In the genomic region with DNA sequence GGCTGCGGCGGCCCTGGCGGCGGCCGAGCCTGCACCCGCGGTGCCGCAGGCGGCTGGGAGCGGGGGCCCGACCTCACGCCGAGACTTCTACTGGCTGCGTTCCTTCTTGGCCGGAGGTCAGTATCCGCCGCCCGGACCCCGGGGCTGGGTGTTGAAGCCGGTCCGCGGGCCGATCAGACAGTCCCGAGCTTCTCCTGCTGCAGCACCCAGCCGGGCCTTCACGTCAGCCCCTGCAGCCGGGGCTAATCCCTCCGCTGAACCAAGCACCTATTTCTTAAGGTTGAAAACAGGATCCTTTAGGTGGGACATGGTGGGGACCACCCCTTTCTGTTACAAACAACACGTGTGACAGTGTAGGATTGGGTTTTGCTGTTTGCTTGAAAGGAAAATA, we compare ENCODE assay signal across 8 mouse cellular contexts. TPM values are rescaled to one million over a fixed set of nuclear protein-coding genes. Genes with fewer than 3 reads are reported as not detected.
DNase-seq lines count a peak whose midpoint lies in the region; ATAC-seq and TF ChIP-seq lines count a peak whose summit lies in the region.

No protein-coding gene starts in this region.

- H3K4me1 ChIP-seq in embryonic facial prominence, embryonic 11.5 days (ENCODE audit: control insufficient read depth, insufficient read depth, low read length): no peaks in the 10 kb centered on the region

- peak overlapping the region; percentile 87 for H3K4me3 ChIP-seq in layer of hippocampus, adult 2 months
- H3K4me3 ChIP-seq in embryonic facial prominence, embryonic 11.5 days (ENCODE audit: low read depth, low read length): peak overlapping the region; percentile 97
- peak overlapping the region; percentile 54 for H3K4me3 ChIP-seq in myocyte

- H3K9ac ChIP-seq in embryonic facial prominence, embryonic 11.5 days (replicated peaks; ENCODE audit: low read length): peak overlapping the region; percentile 86

- TF ChIP-seq POLR2A in myocyte (IDR thresholded peaks at IDR 0.05; ENCODE audit: insufficient read length, low read depth): no peak

- H3K27ac ChIP-seq in layer of hippocampus, adult 2 months: peak overlapping the region; percentile 97
- H3K27ac ChIP-seq in embryonic facial prominence, embryonic 11.5 days (replicated peaks; ENCODE audit: low read depth, low read length): 0 out of 2 replicates have a peak overlapping the region, but pooled peaks have one; percentile 41

- ATAC-seq in embryonic facial prominence, embryonic 11.5 days (replicated peaks; ENCODE audit: insufficient number of reproducible peaks, low FRiP score, low TSS enrichment, low read depth): peak; percentile 50
- peak; percentile 30 for ATAC-seq in inflammation-experienced regulatory T-cells, adult 6 months
- no peak; the same call in 1 of the 2 replicates for ATAC-seq in erythroid progenitor cell, adult 5-6 weeks (replicated peaks; ENCODE audit: low FRiP score, poor library complexity, severe bottlenecking)

- peak overlapping the region; percentile 80 for H3K4me2 ChIP-seq in embryonic facial prominence, embryonic 11.5 days (ENCODE audit: low read depth, low read length)
- peak overlapping the region; percentile 77 for H3K4me2 ChIP-seq in myocyte (ENCODE audit: low read depth)

- H3K79me2 ChIP-seq in myocyte (ENCODE audit: control insufficient read depth, insufficient read depth): peaks cover 12% of the 10 kb centered on the region

- no peaks in the 10 kb centered on the region for H3K36me3 ChIP-seq in embryonic facial prominence, embryonic 11.5 days (replicated peaks; ENCODE audit: control insufficient read depth, insufficient read depth, low read depth, low read length)
- H3K36me3 ChIP-seq in myocyte (ENCODE audit: control insufficient read depth, insufficient read depth): no peaks in the 10 kb centered on the region

- DNase-seq in layer of hippocampus, adult 2 months (ENCODE audit: low spot score in 2 of 2): no peak
- no peak for DNase-seq in layer of hippocampus, postnatal 14 days (ENCODE audit: low spot score in 2 of 2)
- no peak for DNase-seq in embryonic facial prominence, embryonic 11.5 days (ENCODE audit: low spot score)
- no peak for DNase-seq in gastrocnemius, postnatal 14 days
- DNase-seq in kidney, adult 9 months: no peak

- under 1% methylated on average over 29 of the region's 29 CpGs for WGBS in embryonic facial prominence, embryonic 11.5 days

- no peaks in the 10 kb centered on the region for H3K9me3 ChIP-seq in embryonic facial prominence, embryonic 11.5 days (replicated peaks; ENCODE audit: control insufficient read depth, low read length)

- no peak for TF ChIP-seq CTCF in layer of hippocampus, adult 2 months (conservative IDR thresholded peaks at IDR 0.05)

- H3K27me3 ChIP-seq in embryonic facial prominence, embryonic 11.5 days (ENCODE audit: control insufficient read depth, insufficient read depth, low read length): no peaks in the 10 kb centered on the region
- no peaks in the 10 kb centered on the region for H3K27me3 ChIP-seq in myocyte (ENCODE audit: control insufficient read depth, insufficient read depth, insufficient read length)

- H3ac ChIP-seq in myocyte (ENCODE audit: control insufficient read depth, insufficient read length): peak overlapping the region; percentile 42

- intact Hi-C loops in gastrocnemius, postnatal 14 days (cut with DNase I; ENCODE audit: low total_unique reads): loop anchor here (5.0 kb wide), 1 partner anchor 53 kb away; no protein-coding TSS in a partner anchor

TF ChIP-seq in myocyte, 11 proteins besides CTCF, POLR2A, EP300 and RAD21:
- TF ChIP-seq TCF12 (IDR thresholded peaks at IDR 0.05; ENCODE audit: insufficient read depth, poor library complexity, severe bottlenecking) (no peak), CEBPB (IDR thresholded peaks at IDR 0.05; ENCODE audit: insufficient read depth, poor library complexity, severe bottlenecking) (no peak), USF1 (IDR thresholded peaks at IDR 0.05; ENCODE audit: low read depth) (no peak), TCF3 (IDR thresholded peaks at IDR 0.05; ENCODE audit: insufficient read length, low read depth) (no peak), POLR2AphosphoS2 (IDR thresholded peaks at IDR 0.05; ENCODE audit: insufficient read length, low read depth) (no peak), MAX (IDR thresholded peaks at IDR 0.05; ENCODE audit: low read depth) (no peak), REST (IDR thresholded peaks at IDR 0.05; ENCODE audit: insufficient read depth, insufficient read length) (no peak), SRF (IDR thresholded peaks at IDR 0.05; ENCODE audit: control insufficient read depth, insufficient read length, low read depth) (no peak), MYOG (IDR thresholded peaks at IDR 0.05; ENCODE audit: control insufficient read depth in 1 of 3, insufficient read depth in 1 of 3, insufficient read length in 2 of 3, low read depth in 2 of 3) (no peak), MYOD1 (IDR thresholded peaks at IDR 0.05; ENCODE audit: control insufficient read depth in 1 of 3, insufficient read length in 2 of 3, low read depth in 2 of 3) (no peak), E2F4 (IDR thresholded peaks at IDR 0.05; ENCODE audit: insufficient read depth) (no peak)

RNA-seq across cellular contexts. Expression of a gene that starts 0.3 kb away (rescaled TPM):
- total RNA-seq in layer of hippocampus, adult 2 months (2021): 10 to 100 TPM; 37.9 to 40.6 TPM
- 10 to 100 TPM; 41.3 to 45.0 TPM for total RNA-seq in layer of hippocampus, postnatal 14 days (2021)
- polyA plus RNA-seq in embryonic facial prominence, embryonic 11.5 days (2014; fragmentation: Nextera tagmentation; extraction: Ambion mirVana): 9.4 and 10.7 TPM in 2 replicates
- polyA plus RNA-seq in inflammation-experienced regulatory T-cells, adult 6 months (2017; shearing (Covaris generic)): 1 to 10 TPM; 2.9 to 5.1 (median 3.1) TPM
- polyA plus RNA-seq in myocyte (2012; fragmentation: generic; extraction: Trizol): 5.8 TPM
- 10 to 100 TPM; 18.5 to 19.8 TPM for total RNA-seq in gastrocnemius, postnatal 14 days (2021)
- 9.6 and 15.5 TPM in 2 replicates for total RNA-seq in erythroid progenitor cell, adult 5-6 weeks (2015; ENCODE audit: low replicate concordance)
- total RNA-seq in erythroid progenitor cell, adult 5-6 weeks (2017; ENCODE audit: low replicate concordance): 9.1 and 19.9 TPM in 2 replicates

RNA-seq across cellular contexts. Expression of a gene that starts 12.0 kb away (rescaled TPM):
- total RNA-seq in layer of hippocampus, adult 2 months (2021): 10 to 100 TPM; 16.2 TPM
- total RNA-seq in layer of hippocampus, postnatal 14 days (2021): 10 to 100 TPM; 49.3 to 51.1 TPM
- polyA plus RNA-seq in embryonic facial prominence, embryonic 11.5 days (2014; fragmentation: Nextera tagmentation; extraction: Ambion mirVana): 27.4 and 30.3 TPM in 2 replicates
- 1 to 10 TPM; 2.6 to 9.0 (median 8.5) TPM for polyA plus RNA-seq in inflammation-experienced regulatory T-cells, adult 6 months (2017; shearing (Covaris generic))
- polyA plus RNA-seq in myocyte (2012; fragmentation: generic; extraction: Trizol): 0.48 TPM
- total RNA-seq in gastrocnemius, postnatal 14 days (2021): 10 to 100 TPM in 1 of 2 experiments, 1 to 10 TPM in 1; 7.4 to 11.4 TPM
- 2.2 and 6.7 TPM in 2 replicates for total RNA-seq in erythroid progenitor cell, adult 5-6 weeks (2015; ENCODE audit: low replicate concordance)
- 0.39 and 0.76 TPM in 2 replicates for total RNA-seq in erythroid progenitor cell, adult 5-6 weeks (2017; ENCODE audit: low replicate concordance)

RNA-seq across cellular contexts. Expression of a gene that starts 26.1 kb away (rescaled TPM):
- 1 to 10 TPM in 1 of 2 experiments, under 1 TPM in 1; 0.97 to 1.1 TPM for total RNA-seq in layer of hippocampus, adult 2 months (2021)
- 1 to 10 TPM; 1.8 to 2.1 TPM for total RNA-seq in layer of hippocampus, postnatal 14 days (2021)
- polyA plus RNA-seq in embryonic facial prominence, embryonic 11.5 days (2014; fragmentation: Nextera tagmentation; extraction: Ambion mirVana): 29.1 and 30.8 TPM in 2 replicates
- 1 to 10 TPM; 1.6 to 9.8 (median 3.6) TPM for polyA plus RNA-seq in inflammation-experienced regulatory T-cells, adult 6 months (2017; shearing (Covaris generic))
- polyA plus RNA-seq in myocyte (2012; fragmentation: generic; extraction: Trizol): 0.77 TPM
- 1 to 10 TPM in 1 of 2 experiments, under 1 TPM in 1; 0.94 to 1.4 TPM for total RNA-seq in gastrocnemius, postnatal 14 days (2021)
- 41.9 and 47.2 TPM in 2 replicates for total RNA-seq in erythroid progenitor cell, adult 5-6 weeks (2015; ENCODE audit: low replicate concordance)
- 45.7 and 49.2 TPM in 2 replicates for total RNA-seq in erythroid progenitor cell, adult 5-6 weeks (2017; ENCODE audit: low replicate concordance)

RNA-seq across cellular contexts. Expression of a gene that starts 59.3 kb away (rescaled TPM):
- total RNA-seq in layer of hippocampus, adult 2 months (2021): 10 to 100 TPM; 83.2 to 90.5 TPM
- 10 to 100 TPM; 68.9 to 74.6 TPM for total RNA-seq in layer of hippocampus, postnatal 14 days (2021)
- 19.8 and 20.3 TPM in 2 replicates for polyA plus RNA-seq in embryonic facial prominence, embryonic 11.5 days (2014; fragmentation: Nextera tagmentation; extraction: Ambion mirVana)
- polyA plus RNA-seq in inflammation-experienced regulatory T-cells, adult 6 months (2017; shearing (Covaris generic)): 10 to 100 TPM; 25.8 to 61.7 (median 43.9) TPM
- polyA plus RNA-seq in myocyte (2012; fragmentation: generic; extraction: Trizol): 3.0 TPM
- total RNA-seq in gastrocnemius, postnatal 14 days (2021): 1 to 10 TPM; 7.4 to 8.4 TPM
- total RNA-seq in erythroid progenitor cell, adult 5-6 weeks (2015; ENCODE audit: low replicate concordance): 1.4 and 3.8 TPM in 2 replicates
- 1.7 and 2.2 TPM in 2 replicates for total RNA-seq in erythroid progenitor cell, adult 5-6 weeks (2017; ENCODE audit: low replicate concordance)

Comparison
In these comparisons a context has a peak if more than half of its experiments do, and no peak if none do; other contexts are left out.
1. RNA of a gene that starts 26.1 kb away (total RNA-seq): 41.9 to 49.2 TPM in erythroid progenitor cell, adult 5-6 weeks; 1.8 to 2.1 TPM in layer of hippocampus, postnatal 14 days, 0.94 to 1.4 TPM in gastrocnemius, postnatal 14 days and 0.97 to 1.1 TPM in layer of hippocampus, adult 2 months; every median in the first group is over 10 times any median in the second.
2. Peak in every context shown above with its lines, with median percentiles within 50 percentile points of each other: H3K4me3 ChIP-seq.